Mouse (Mus musculus) layer of hippocampus, postnatal 25 days (tissue): Measurements from ENCODE around the gene Uspl1. TPM values are rescaled to one million over a fixed set of nuclear protein-coding genes. Genes with fewer than 3 reads are reported as not detected.

ENCODE experiments used
- DNase-seq, 2 experiments: peaks; one replicate each; pipeline ENCODE4 v3.0.0; 2022; ENCODE audit warnings: mixed read lengths in 2 of 2, low spot score in 1 of 2; ENCODE audit errors: extremely low spot score in 1 of 2
- total RNA-seq, 2 experiments: library from RNA; stranded (reverse); gene quantifications; 2 replicates each; pipeline ENCODE4 v1.2.3; 2021

The Uspl1 gene
- total RNA-seq, 2 experiments from 2014 or later, result 35.7 to 36.3 TPM

GRCm38 (mm10) chr5:149166011-149166410 is 18.1 kb upstream of the Uspl1 start:
- no peak for DNase-seq

- DNase-seq, result no peak
Measured at GRCm38 (mm10) chr5:149168051-149168450, 16.1 kb upstream of the Uspl1 start.

- no peak for DNase-seq
Measured at GRCm38 (mm10) chr5:149168816-149169215, 15.3 kb upstream of the Uspl1 start.

GRCm38 (mm10) chr5:149170841-149171588 is 13.1 kb upstream of the Uspl1 start:
- no peak for DNase-seq

GRCm38 (mm10) chr5:149172246-149172645 is 11.9 kb upstream of the Uspl1 start:
- no peak for DNase-seq

- DNase-seq, result no peak
Measured at GRCm38 (mm10) chr5:149174527-149174926, 9.6 kb upstream of the Uspl1 start.

GRCm38 (mm10) chr5:149175736-149176135 is 8.4 kb upstream of the Uspl1 start:
- no peak for DNase-seq

GRCm38 (mm10) chr5:149178095-149178494 is 6.1 kb upstream of the Uspl1 start:
- no peak for DNase-seq

GRCm38 (mm10) chr5:149179826-149180225 is 4.3 kb upstream of the Uspl1 start:
- DNase-seq, result no peak

- no peak for DNase-seq
Measured at GRCm38 (mm10) chr5:149182186-149182870, 1.8 kb upstream of the Uspl1 start.

GRCm38 (mm10) chr5:149183122-149183521 is 1.0 kb upstream of the Uspl1 start:
- DNase-seq, result no peak

GRCm38 (mm10) chr5:149183721-149184103 is 438 bp upstream of the Uspl1 start:
- DNase-seq, result no peak

- no peak for DNase-seq
Measured at GRCm38 (mm10) chr5:149184844-149185186, 665 bp downstream of the Uspl1 start.

GRCm38 (mm10) chr5:149185806-149186205 is 1.7 kb downstream of the Uspl1 start:
- no peak for DNase-seq

GRCm38 (mm10) chr5:149190160-149190559 is 6.0 kb downstream of the Uspl1 start:
- no peak for DNase-seq

- no peak for DNase-seq
Measured at GRCm38 (mm10) chr5:149196611-149197010, 12.5 kb downstream of the Uspl1 start.

GRCm38 (mm10) chr5:149198782-149199181 is 14.6 kb downstream of the Uspl1 start:
- no peak for DNase-seq

- DNase-seq, result no peak
Measured at GRCm38 (mm10) chr5:149202941-149203340, 18.8 kb downstream of the Uspl1 start.

GRCm38 (mm10) chr5:149203796-149204375 is 19.7 kb downstream of the Uspl1 start:
- DNase-seq, result no peak

GRCm38 (mm10) chr5:149204822-149205221 is 20.7 kb downstream of the Uspl1 start:
- no peak for DNase-seq

GRCm38 (mm10) chr5:149205265-149205664 is 21.1 kb downstream of the Uspl1 start:
- no peak for DNase-seq

GRCm38 (mm10) chr5:149206286-149206685 is 22.1 kb downstream of the Uspl1 start:
- DNase-seq, result no peak
